Mouse (Mus musculus): ENCODE measurements around the gene Zfp784. TPM values are rescaled to one million over a fixed set of nuclear protein-coding genes. Genes with fewer than 3 reads are reported as not detected.
"Not testable (repeated sequence)": the region's sequence is repeated elsewhere in the genome, so short reads cannot be mapped to it uniquely, and the experiment has no call there.

Zfp784 gene
- total RNA-seq (2021) = 1 to 10 TPM; 5.1 to 6.5 TPM

- peak; percentile 80 to 96 for DNase-seq (ENCODE audit: extremely low spot score in 1 of 2, low spot score in 1 of 2)
Observed at GRCm38 (mm10) chr7:5038109-5038732, at the start of gene Zfp784. Gene Zfp784 (minus strand): TSS chr7:5038446.

GRCm38 (mm10) chr7:5087886-5088285, 49.6 kb upstream of the Zfp784 start:
- no peak for DNase-seq (ENCODE audit: extremely low spot score in 1 of 2, low spot score in 1 of 2)

- DNase-seq (ENCODE audit: extremely low spot score in 1 of 2, low spot score in 1 of 2) = no peak
Observed at GRCm38 (mm10) chr7:5086921-5087440, 48.7 kb upstream of the Zfp784 start.

- no peak for DNase-seq (ENCODE audit: extremely low spot score in 1 of 2, low spot score in 1 of 2)
Observed at GRCm38 (mm10) chr7:5085512-5085911, 47.3 kb upstream of the Zfp784 start.

GRCm38 (mm10) chr7:5083325-5084105, 45.3 kb upstream of the Zfp784 start:
- no peak for DNase-seq (ENCODE audit: extremely low spot score in 1 of 2, low spot score in 1 of 2)

GRCm38 (mm10) chr7:5081939-5082338, 43.7 kb upstream of the Zfp784 start:
- no peak for DNase-seq (ENCODE audit: extremely low spot score in 1 of 2, low spot score in 1 of 2)

- no peak for DNase-seq (ENCODE audit: extremely low spot score in 1 of 2, low spot score in 1 of 2)
Observed at GRCm38 (mm10) chr7:5081241-5081640, 43.0 kb upstream of the Zfp784 start.

GRCm38 (mm10) chr7:5080815-5081214, 42.6 kb upstream of the Zfp784 start:
- DNase-seq (ENCODE audit: extremely low spot score in 1 of 2, low spot score in 1 of 2) = no peak

GRCm38 (mm10) chr7:5080010-5080751, 41.9 kb upstream of the Zfp784 start, which contains the start of gene Epn1:
Gene Epn1 (plus strand): TSS chr7:5080235.
- DNase-seq (ENCODE audit: extremely low spot score in 1 of 2, low spot score in 1 of 2) = peak; percentile 94 to 96

GRCm38 (mm10) chr7:5079365-5080009, 41.2 kb upstream of the Zfp784 start:
- not testable (repeated sequence) for DNase-seq (ENCODE audit: extremely low spot score in 1 of 2, low spot score in 1 of 2)

- DNase-seq (ENCODE audit: extremely low spot score in 1 of 2, low spot score in 1 of 2) = no peak
Observed at GRCm38 (mm10) chr7:5076931-5077330, 38.7 kb upstream of the Zfp784 start.

GRCm38 (mm10) chr7:5074984-5075383, 36.7 kb upstream of the Zfp784 start:
- DNase-seq (ENCODE audit: extremely low spot score in 1 of 2, low spot score in 1 of 2) = no peak

GRCm38 (mm10) chr7:5073586-5073985, 35.3 kb upstream of the Zfp784 start:
- DNase-seq (ENCODE audit: extremely low spot score in 1 of 2, low spot score in 1 of 2) = no peak

GRCm38 (mm10) chr7:5064886-5065285, 26.6 kb upstream of the Zfp784 start:
- no peak for DNase-seq (ENCODE audit: extremely low spot score in 1 of 2, low spot score in 1 of 2)

GRCm38 (mm10) chr7:5062360-5063001, 24.2 kb upstream of the Zfp784 start:
- peak in 1 of 2 experiments; percentile 57 for DNase-seq (ENCODE audit: extremely low spot score in 1 of 2, low spot score in 1 of 2)

GRCm38 (mm10) chr7:5061774-5062359, 23.6 kb upstream of the Zfp784 start, which contains the start of gene U2af2:
Gene U2af2 (plus strand): TSS chr7:5062143.
- DNase-seq (ENCODE audit: extremely low spot score in 1 of 2, low spot score in 1 of 2) = peak; percentile 83 to 90

- DNase-seq (ENCODE audit: extremely low spot score in 1 of 2, low spot score in 1 of 2) = peak; percentile 97 to 100
Observed at GRCm38 (mm10) chr7:5060944-5061773, 22.9 kb upstream of the Zfp784 start.

GRCm38 (mm10) chr7:5060239-5060731, 22.0 kb upstream of the Zfp784 start:
- DNase-seq (ENCODE audit: extremely low spot score in 1 of 2, low spot score in 1 of 2) = peak; percentile 52 to 58
